Comparison of ENCODE assay signal across 10 mouse cellular contexts in the genomic region with DNA sequence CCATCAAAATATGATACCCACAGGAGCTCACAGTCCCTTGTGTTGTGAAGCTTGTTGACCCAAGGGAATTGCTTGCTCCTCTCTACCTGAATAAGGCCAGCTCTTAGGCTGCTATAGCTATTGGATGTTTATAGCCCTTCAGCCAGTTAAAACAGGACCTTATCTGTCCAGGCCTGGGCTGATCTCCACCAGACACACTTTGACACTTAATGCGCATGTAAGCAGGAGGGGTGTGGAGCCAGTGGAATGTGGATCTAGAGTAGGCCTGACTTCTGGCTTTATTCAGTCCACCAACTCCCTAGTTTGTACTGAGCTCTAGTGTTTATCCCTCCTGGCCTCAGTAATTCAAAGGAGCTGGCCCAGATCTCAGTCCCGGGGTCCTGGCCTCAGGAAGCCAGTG. TPM values are rescaled to one million over a fixed set of nuclear protein-coding genes. Genes with fewer than 3 reads are reported as not detected.
A peak's percentile ranks its signal among the peaks of the same experiment; 100 is the strongest.
DNase-seq lines count a peak whose midpoint lies in the region; ATAC-seq lines count a peak whose summit lies in the region.
"Had no signal": no experiment of that assay in that cellular context is flagged by ENCODE, and none has a peak within 500 bp of the region (broad histone marks: within the 10 kb centered on the region; RNA-seq: fewer than 3 reads in every experiment).

No protein-coding gene starts in this region.

- peak; percentile 45 for DNase-seq in lung, postnatal 36 days
- DNase-seq in lung, postnatal 4 days, result no peak
- peak; percentile 35 for DNase-seq in kidney, postnatal 14 days
- DNase-seq in layer of hippocampus, adult 9-11 months, result no peak
- DNase-seq in thymus, postnatal 10 days (ENCODE audit: low spot score in 2 of 2), result no peak
- DNase-seq: left cerebral cortex, postnatal 4 days; retina, postnatal 1 day had no signal

- ATAC-seq in heart, embryonic 15.5 days (replicated peaks; ENCODE audit: insufficient number of reproducible peaks, insufficient read depth, low FRiP score, low read depth), result peak; percentile 76
- no peak for ATAC-seq in cerebellum, adult (ENCODE audit: insufficient number of reproducible peaks, low FRiP score, low TSS enrichment)

- H3K9me3 ChIP-seq in heart, embryonic 15.5 days (replicated peaks), result no peaks in the 10 kb centered on the region

- H3K36me3 ChIP-seq in heart, embryonic 15.5 days, result no peaks in the 10 kb centered on the region

- peaks cover 75% of the 10 kb centered on the region for H3K4me1 ChIP-seq in heart, embryonic 15.5 days (replicated peaks)

- H3K9ac ChIP-seq in heart, embryonic 15.5 days, result no peak overlapping the region

- 26% methylated on average over 2 of the region's 2 CpGs for WGBS in heart, embryonic 15.5 days

- peak overlapping the region; percentile 41 for H3K27ac ChIP-seq in heart, embryonic 15.5 days

- no peaks in the 10 kb centered on the region for H3K27me3 ChIP-seq in heart, embryonic 15.5 days
- H3K27me3 ChIP-seq: CH12.LX had no signal

- H3K4me2 ChIP-seq in heart, embryonic 15.5 days, result no peak overlapping the region

- no peak overlapping the region for H3K4me3 ChIP-seq in heart, embryonic 15.5 days

RNA-seq across cellular contexts. Expression of a gene that starts 42.1 kb away (rescaled TPM):
- 4.6 and 5.3 TPM in 2 replicates for polyA plus RNA-seq in heart, embryonic 15.5 days (2015; fragmentation: Nextera tagmentation; extraction: Ambion mirVana)

Comparison
In these comparisons a context has a peak if more than half of its experiments do, and no peak if none do; other contexts are left out.
1. DNase-seq: peak in lung, postnatal 36 days (single experiment) and kidney, postnatal 14 days (single experiment); none in lung, postnatal 4 days (0 of 2), layer of hippocampus, adult 9-11 months (single experiment) and thymus, postnatal 10 days (0 of 2).